Mouse (Mus musculus): ENCODE data around the gene Ost4.

- TF ChIP-seq POLR2A (IDR thresholded peaks at IDR 0.05; ENCODE audit: insufficient read depth, low read depth, low read length), result no peak
- no peak for TF ChIP-seq CTCF (IDR thresholded peaks at IDR 0.05)
- TF ChIP-seq EP300 (IDR thresholded peaks at IDR 0.05; ENCODE audit: insufficient read depth, low read depth, low read length), result no peak
Observed at GRCm38 (mm10) chr5:30886209-30886608, 21.4 kb downstream of the Ost4 start.

Measured in heart, adult 2 months (tissue).